Mouse (Mus musculus): ENCODE measurements at regions not wholly inside any gene's neighbourhood (a gene's known extent, or its start where the extent isn't known, plus 50 kb on each side); places are given as distances from the start of the nearest gene placed in this dataset.

DNA sequence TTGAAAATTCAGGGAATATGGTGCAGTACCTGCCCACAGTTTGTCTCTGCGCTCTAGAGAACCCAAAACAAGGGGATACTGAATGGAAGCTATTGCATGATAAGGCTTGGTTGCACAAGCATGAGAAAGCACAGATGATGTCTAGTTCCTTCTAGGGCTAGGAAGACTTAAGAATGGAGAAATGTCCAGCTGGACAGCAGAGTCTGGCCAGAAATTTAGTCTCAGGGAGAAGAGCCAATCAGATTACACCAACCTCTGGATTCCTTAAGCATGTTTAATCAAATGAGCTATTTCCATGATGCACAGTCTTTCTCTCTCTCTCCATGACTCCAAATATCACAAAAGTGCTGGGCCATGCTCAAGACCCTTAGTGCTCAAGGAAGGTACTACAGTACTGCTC, 147.8 kb downstream of the Lurap1l start:
- no peak for TF ChIP-seq GATA1 (IDR thresholded peaks at IDR 0.05; ENCODE audit: borderline replicate concordance, low read length)
- TF ChIP-seq FLI1 (IDR thresholded peaks at IDR 0.05; ENCODE audit: low read length) = no peak

All from megakaryocyte, embryonic 14.5 days (primary cell).